Mouse (Mus musculus) brain, embryonic 14.5 days (tissue): ENCODE results near the gene C4b.

Experiments used
- CTCF ChIP-seq: fragments of 200-500 bp; IDR thresholded peaks from 2 replicates; pipeline ENCODE4 v1.5.1; 2012; ENCODE audit warnings: inconsistent platforms, mild to moderate bottlenecking, moderate library complexity, borderline replicate concordance; ENCODE audit not compliant: insufficient read depth, insufficient read length; ENCODE audit errors: extremely low read depth
- POLR2A ChIP-seq: fragments of 200-500 bp; IDR thresholded peaks from 2 replicates; pipeline ENCODE4 v1.6.1; 2012; ENCODE audit warnings: mild to moderate bottlenecking, inconsistent platforms, borderline replicate concordance; ENCODE audit not compliant: poor library complexity, insufficient read depth, insufficient read length, severe bottlenecking; ENCODE audit errors: extremely low read depth

GRCm38 (mm10) chr17:34684253-34684893 is 59.3 kb downstream of the C4b start:
- TF ChIP-seq CTCF (no peak), POLR2A (no peak)
